Mouse (Mus musculus): Measurements from ENCODE around the gene Olfr1180.
"Not testable (repeated sequence)": the region's sequence is repeated elsewhere in the genome, so short reads cannot be mapped to it uniquely, and the experiment has no call there.

Olfr1180 gene

DNA sequence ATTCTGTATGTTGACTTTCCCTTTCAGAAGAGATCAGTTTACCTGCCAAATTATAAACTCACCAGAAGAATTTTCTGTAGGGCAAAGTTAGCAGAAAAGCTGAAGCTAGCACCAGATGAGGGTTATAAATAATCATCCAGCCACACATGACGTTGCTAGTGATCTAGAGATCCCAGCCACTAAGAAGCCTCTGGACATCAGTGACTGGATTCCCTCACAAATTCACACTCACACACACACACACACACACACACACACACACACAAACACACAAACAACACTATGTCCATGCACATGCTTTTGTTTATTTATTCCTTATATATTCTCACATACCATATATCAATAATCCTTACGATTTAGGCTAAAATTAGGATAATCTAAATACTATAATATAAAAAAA, at the start of gene Olfr1180:
Olfr1180 (minus strand) TSS at position 101 of the 400 bp plus-strand sequence.
- DNase-seq (ENCODE audit: low spot score in 2 of 2), result no peak

GRCm38 (mm10) chr2:88454567-88454966, 35.6 kb upstream of the Olfr1180 start, which contains the start of gene Olfr1183:
TSS of gene Olfr1183 (plus strand) at chr2:88454867.
- not testable (repeated sequence) for DNase-seq (ENCODE audit: low spot score in 2 of 2)

- no peak for DNase-seq (ENCODE audit: low spot score in 2 of 2)
Observed at GRCm38 (mm10) chr2:88449031-88449430, 30.1 kb upstream of the Olfr1180 start, which contains the start of gene Gm13757. TSS of gene Gm13757 (minus strand) at chr2:88449131.

- DNase-seq (ENCODE audit: low spot score in 2 of 2), result no peak
Observed at GRCm38 (mm10) chr2:88426071-88426470, 7.1 kb upstream of the Olfr1180 start, which contains the start of gene Olfr1181. TSS of gene Olfr1181 (minus strand) at chr2:88426171.

- no peak for DNase-seq (ENCODE audit: low spot score in 2 of 2)
Observed at GRCm38 (mm10) chr2:88406353-88406752, 12.6 kb downstream of the Olfr1180 start, which contains the start of gene Olfr1179. TSS of gene Olfr1179 (minus strand) at chr2:88406453.

DNA sequence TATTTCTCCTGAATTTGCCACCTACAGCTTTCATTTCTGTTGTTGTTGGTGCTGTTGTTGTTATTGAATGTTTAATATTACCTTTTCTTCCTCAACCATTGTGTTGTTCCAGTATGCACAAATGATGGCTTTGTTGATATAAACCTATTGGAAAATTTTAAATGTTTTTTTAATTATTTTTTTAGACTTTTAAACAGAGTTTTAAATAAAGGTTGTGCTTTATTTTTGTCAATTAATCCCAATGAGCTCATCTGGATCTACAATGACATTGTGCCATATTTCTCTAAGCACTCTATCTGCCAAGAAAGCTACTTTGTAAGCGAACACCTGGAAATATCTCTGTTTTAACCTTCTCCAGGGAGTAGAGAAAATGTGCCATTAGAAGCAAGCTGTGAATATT, 32.2 kb downstream of the Olfr1180 start, which contains the start of gene Olfr1178:
Olfr1178 (plus strand) TSS at position 301 of the 400 bp plus-strand sequence.
- no peak for DNase-seq (ENCODE audit: low spot score in 2 of 2)
